Mouse (Mus musculus) hindbrain, embryonic 14.5 days (tissue): Measurements from ENCODE around the gene Ttc7b. TPM values are rescaled to one million over a fixed set of nuclear protein-coding genes. Genes with fewer than 3 reads are reported as not detected.

Source experiments
- ATAC-seq: fragments of 200-750 bp; cut with Nextera tagmentation; 2 replicates; pipeline ENCODE4 v1.8.0; 2017; ENCODE audit warnings: moderate number of reproducible peaks, mild to moderate bottlenecking, moderate TSS enrichment, moderate library complexity; ENCODE audit not compliant: low FRiP score
- DNase-seq: peaks from one replicate; pipeline ENCODE4 v3.0.0-alpha.2; 2015; ENCODE audit warnings: low spot score
- H3K27ac ChIP-seq: fragments of 300-500 bp; sonication (generic); 2 replicates; pipeline ENCODE4 v1.5.1; 2014; ENCODE audit warnings: mild to moderate bottlenecking, moderate library complexity
- H3K27me3 ChIP-seq: fragments of 300-500 bp; sonication (generic); 2 replicates; pipeline ENCODE4 v1.6.1; 2014; ENCODE audit warnings: mild to moderate bottlenecking, low read length, mixed read lengths; ENCODE audit not compliant: control insufficient read depth, insufficient read depth
- H3K36me3 ChIP-seq: fragments of 300-500 bp; sonication (generic); replicated peaks from 2 replicates; pipeline ENCODE4 v1.6.1; 2014; ENCODE audit not compliant: control insufficient read depth, insufficient read depth
- H3K4me1 ChIP-seq: fragments of 300-500 bp; sonication (generic); replicated peaks from 2 replicates; pipeline ENCODE4 v1.6.1; 2014; ENCODE audit warnings: antibody characterized with exemption, low read length, mixed read lengths; ENCODE audit not compliant: control insufficient read depth, insufficient read depth
- H3K4me2 ChIP-seq: fragments of 300-500 bp; sonication (generic); replicated peaks from 2 replicates; pipeline ENCODE4 v1.6.1; 2014; ENCODE audit warnings: mild to moderate bottlenecking, moderate library complexity
- H3K4me3 ChIP-seq: fragments of 300-500 bp; sonication (generic); replicated peaks from 2 replicates; pipeline ENCODE4 v1.5.1; 2014; ENCODE audit warnings: mild to moderate bottlenecking, low read length
- H3K9ac ChIP-seq: fragments of 300-500 bp; sonication (generic); 2 replicates; pipeline ENCODE4 v1.6.1; 2014
- H3K9me3 ChIP-seq: fragments of 300-500 bp; sonication (generic); 2 replicates; pipeline ENCODE4 v1.6.1; 2016; ENCODE audit warnings: low read length; ENCODE audit not compliant: control insufficient read depth
- WGBS: fragments of 180-500 bp; shearing (Covaris S2); extraction: QIAGEN DNeasy Blood & Tissue Kit; methylation state at CpG from one replicate; pipeline ENCODE4 v1.1.7; 2014; 5-methylcytosine and 5-hydroxymethylcytosine counted together
- polyA plus RNA-seq: library from polyadenylated mRNA; unstranded; fragments of >200 nt; fragmentation: Nextera tagmentation; extraction: Ambion mirVana; gene quantifications from 2 replicates; pipeline ENCODE4 v1.2.1, GENCODE M21; 2014

Gene Ttc7b
- polyA plus RNA-seq, 1 experiment from 2014 or later = 12.4 TPM

- WGBS = 88% methylated on average over 4 of the region's 4 CpGs
- Histone ChIP-seq H3K4me1 (no peaks in the 10 kb centered on the region), H3K9me3 (no peaks in the 10 kb centered on the region), H3K27me3 (no peaks in the 10 kb centered on the region), H3K4me3 (no peak overlapping the region), H3K9ac (no peak overlapping the region), H3K27ac (no peak overlapping the region), H3K36me3 (peaks cover 15% of the 10 kb centered on the region), H3K4me2 (no peak overlapping the region)
- no peak for DNase-seq
- no peak for ATAC-seq
These were observed 17.0 kb downstream of the Ttc7b start for GRCm38 (mm10) chr12:100503659-100504058.

GRCm38 (mm10) chr12:100502544-100502943 is 18.1 kb downstream of the Ttc7b start:
- no peak overlapping the region for H3K9ac ChIP-seq
- ATAC-seq = no peak
- no peak for DNase-seq
- WGBS = 87% methylated on average over 3 of the region's 3 CpGs
- no peak overlapping the region for H3K27ac ChIP-seq
- H3K4me2 ChIP-seq = no peak overlapping the region
- peaks cover 25% of the 10 kb centered on the region for H3K36me3 ChIP-seq
- no peaks in the 10 kb centered on the region for H3K27me3 ChIP-seq
- no peaks in the 10 kb centered on the region for H3K9me3 ChIP-seq
- no peak overlapping the region for H3K4me3 ChIP-seq
- no peaks in the 10 kb centered on the region for H3K4me1 ChIP-seq

- H3K36me3 ChIP-seq = peaks cover 34% of the 10 kb centered on the region
- H3K4me1 ChIP-seq = no peaks in the 10 kb centered on the region
- no peak overlapping the region for H3K4me3 ChIP-seq
- no peak overlapping the region for H3K27ac ChIP-seq
- no peak for DNase-seq
- ATAC-seq = no peak
- 89% methylated on average over 4 of the region's 4 CpGs for WGBS
- no peaks in the 10 kb centered on the region for H3K27me3 ChIP-seq
- no peak overlapping the region for H3K9ac ChIP-seq
- H3K9me3 ChIP-seq = no peaks in the 10 kb centered on the region
- H3K4me2 ChIP-seq = no peak overlapping the region
These were observed 19.4 kb downstream of the Ttc7b start for GRCm38 (mm10) chr12:100501261-100501660.

GRCm38 (mm10) chr12:100499469-100499868 is 21.2 kb downstream of the Ttc7b start:
- Histone ChIP-seq H3K9ac (no peak overlapping the region), H3K36me3 (peaks cover 51% of the 10 kb centered on the region), H3K4me1 (no peaks in the 10 kb centered on the region), H3K27ac (no peak overlapping the region), H3K9me3 (no peaks in the 10 kb centered on the region), H3K4me3 (no peak overlapping the region), H3K27me3 (no peaks in the 10 kb centered on the region), H3K4me2 (no peak overlapping the region)
- ATAC-seq (no peak), DNase-seq (no peak)
- WGBS = 95% methylated on average over 13 of the region's 13 CpGs

GRCm38 (mm10) chr12:100498006-100498405 is 22.6 kb downstream of the Ttc7b start:
- Histone ChIP-seq H3K4me2 (no peak overlapping the region), H3K9me3 (no peaks in the 10 kb centered on the region), H3K27me3 (no peaks in the 10 kb centered on the region), H3K4me3 (no peak overlapping the region), H3K36me3 (peaks cover 63% of the 10 kb centered on the region), H3K9ac (no peak overlapping the region), H3K4me1 (no peaks in the 10 kb centered on the region), H3K27ac (no peak overlapping the region)
- ATAC-seq (no peak), DNase-seq (no peak)
- WGBS = 88% methylated on average over 5 of the region's 5 CpGs

GRCm38 (mm10) chr12:100495083-100495482 is 25.5 kb downstream of the Ttc7b start:
- H3K27ac ChIP-seq = no peak overlapping the region
- no peak for ATAC-seq
- no peaks in the 10 kb centered on the region for H3K27me3 ChIP-seq
- peaks cover 73% of the 10 kb centered on the region for H3K36me3 ChIP-seq
- no peaks in the 10 kb centered on the region for H3K4me1 ChIP-seq
- no peak overlapping the region for H3K4me3 ChIP-seq
- H3K9me3 ChIP-seq = no peaks in the 10 kb centered on the region
- no peak for DNase-seq
- WGBS = 98% methylated on average over 7 of the region's 7 CpGs
- H3K4me2 ChIP-seq = no peak overlapping the region
- H3K9ac ChIP-seq = no peak overlapping the region

- H3K27ac ChIP-seq = no peak overlapping the region
- no peaks in the 10 kb centered on the region for H3K9me3 ChIP-seq
- no peaks in the 10 kb centered on the region for H3K27me3 ChIP-seq
- H3K4me2 ChIP-seq = no peak overlapping the region
- H3K4me3 ChIP-seq = no peak overlapping the region
- 89% methylated on average over 5 of the region's 5 CpGs for WGBS
- no peak for ATAC-seq
- peaks cover 70% of the 10 kb centered on the region for H3K36me3 ChIP-seq
- no peaks in the 10 kb centered on the region for H3K4me1 ChIP-seq
- no peak for DNase-seq
- no peak overlapping the region for H3K9ac ChIP-seq
These were observed 27.4 kb downstream of the Ttc7b start for GRCm38 (mm10) chr12:100493211-100493610.

- ATAC-seq (no peak), DNase-seq (no peak)
- Histone ChIP-seq H3K4me2 (no peak overlapping the region), H3K4me1 (no peaks in the 10 kb centered on the region), H3K9me3 (no peaks in the 10 kb centered on the region), H3K4me3 (no peak overlapping the region), H3K27me3 (no peaks in the 10 kb centered on the region), H3K27ac (no peak overlapping the region), H3K9ac (no peak overlapping the region), H3K36me3 (peaks cover 69% of the 10 kb centered on the region)
- 93% methylated on average over 3 of the region's 3 CpGs for WGBS
These were observed 27.9 kb downstream of the Ttc7b start for GRCm38 (mm10) chr12:100492676-100493075.

GRCm38 (mm10) chr12:100491967-100492611 is 28.5 kb downstream of the Ttc7b start:
- H3K9me3 ChIP-seq = no peaks in the 10 kb centered on the region
- no peaks in the 10 kb centered on the region for H3K27me3 ChIP-seq
- H3K36me3 ChIP-seq = peaks cover 64% of the 10 kb centered on the region
- H3K4me3 ChIP-seq = no peak overlapping the region
- ATAC-seq (no peak), DNase-seq (no peak)
- no peak overlapping the region for H3K9ac ChIP-seq
- WGBS = 94% methylated on average over 10 of the region's 10 CpGs
- H3K4me1 ChIP-seq = no peaks in the 10 kb centered on the region
- H3K4me2 ChIP-seq = no peak overlapping the region
- H3K27ac ChIP-seq = no peak overlapping the region

GRCm38 (mm10) chr12:100489799-100490198 is 30.8 kb downstream of the Ttc7b start:
- DNase-seq (no peak), ATAC-seq (no peak)
- Histone ChIP-seq H3K4me1 (no peaks in the 10 kb centered on the region), H3K9me3 (no peaks in the 10 kb centered on the region), H3K4me3 (no peak overlapping the region), H3K9ac (no peak overlapping the region), H3K4me2 (no peak overlapping the region), H3K27ac (no peak overlapping the region), H3K36me3 (peaks cover 45% of the 10 kb centered on the region), H3K27me3 (no peaks in the 10 kb centered on the region)
- WGBS = 92% methylated on average over 7 of the region's 7 CpGs
